Mouse (Mus musculus) midbrain, embryonic 11.5 days (tissue): ENCODE data around the gene Cmtr1. TPM values are rescaled to one million over a fixed set of nuclear protein-coding genes. Genes with fewer than 3 reads are reported as not detected.
"Not testable (repeated sequence)": the region's sequence is repeated elsewhere in the genome, so short reads cannot be mapped to it uniquely, and the experiment has no call there.

Experiments used
- ATAC-seq: fragments of 200-750 bp; cut with Nextera tagmentation; 2 replicates; pipeline ENCODE4 v1.8.0; 2017; ENCODE audit warnings: moderate TSS enrichment, moderate library complexity; ENCODE audit not compliant: low FRiP score
- DNase-seq: peaks from one replicate; pipeline ENCODE4 v3.0.0; 2015; ENCODE audit warnings: low spot score; ENCODE audit errors: missing footprints
- H3K27ac ChIP-seq: fragments of 300-500 bp; sonication (generic); 2 replicates; pipeline ENCODE4 v1.5.1; 2014; ENCODE audit warnings: low read depth, low read length
- H3K27me3 ChIP-seq: fragments of 300-500 bp; sonication (generic); 2 replicates; pipeline ENCODE4 v1.6.1; 2014; ENCODE audit warnings: mild to moderate bottlenecking, low read length, moderate library complexity, mixed read lengths; ENCODE audit not compliant: control insufficient read depth, insufficient read depth
- H3K36me3 ChIP-seq: fragments of 300-500 bp; sonication (generic); 2 replicates; pipeline ENCODE4 v1.6.1; 2014; ENCODE audit warnings: mild to moderate bottlenecking, low read length, moderate library complexity, mixed read lengths; ENCODE audit not compliant: control insufficient read depth, insufficient read depth
- H3K4me1 ChIP-seq: fragments of 300-500 bp; sonication (generic); 2 replicates; pipeline ENCODE4 v1.6.1; 2014; ENCODE audit warnings: low read length; ENCODE audit not compliant: control insufficient read depth, insufficient read depth
- H3K4me2 ChIP-seq: fragments of 300-500 bp; sonication (generic); 2 replicates; pipeline ENCODE4 v1.6.1; 2014; ENCODE audit warnings: mild to moderate bottlenecking, moderate library complexity
- H3K4me3 ChIP-seq: fragments of 300-500 bp; sonication (generic); 2 replicates; pipeline ENCODE4 v1.5.1; 2014; ENCODE audit warnings: low read depth, low read length
- H3K9ac ChIP-seq: fragments of 300-500 bp; sonication (generic); 2 replicates; pipeline ENCODE4 v1.6.1; 2014; ENCODE audit warnings: low read length
- H3K9me3 ChIP-seq: fragments of 300-500 bp; sonication (generic); 2 replicates; pipeline ENCODE4 v1.6.1; 2016; ENCODE audit warnings: low read length; ENCODE audit not compliant: control insufficient read depth
- WGBS: fragments of 180-500 bp; shearing (Covaris S2); extraction: QIAGEN DNeasy Blood & Tissue Kit; methylation state at CpG from one replicate; pipeline ENCODE4 v1.1.7; 2014; 5-methylcytosine and 5-hydroxymethylcytosine counted together
- polyA plus RNA-seq: library from polyadenylated mRNA; unstranded; fragments of >200 nt; fragmentation: Nextera tagmentation; extraction: Ambion mirVana; gene quantifications from 2 replicates; pipeline ENCODE4 v1.2.1, GENCODE M21; 2014

The Cmtr1 gene
- polyA plus RNA-seq, 1 experiment from 2014 or later, result 144 TPM

DNA sequence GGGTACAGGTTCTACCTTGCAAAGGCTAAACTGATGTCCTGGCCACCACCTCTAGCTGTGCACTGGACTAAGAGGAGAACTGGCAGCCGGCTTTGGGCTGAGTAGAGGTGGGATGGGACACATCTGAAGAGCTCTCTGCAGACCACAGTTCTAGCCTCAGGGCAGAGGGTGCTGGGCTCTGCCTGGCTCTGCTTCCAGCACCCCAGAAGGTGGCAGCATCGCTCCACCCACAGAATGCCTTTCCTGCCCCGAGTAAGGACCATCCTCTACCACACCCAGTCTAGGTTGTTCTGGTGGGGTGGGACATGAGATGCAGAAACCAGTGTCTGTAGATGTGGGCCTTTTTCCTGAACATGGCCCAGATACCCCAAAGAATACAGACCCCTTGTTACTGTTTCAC, 44.4 kb downstream of the Cmtr1 start:
- H3K4me1 ChIP-seq, result peaks cover 19% of the 10 kb centered on the region
- no peaks in the 10 kb centered on the region for H3K27me3 ChIP-seq
- no peak overlapping the region for H3K27ac ChIP-seq
- H3K36me3 ChIP-seq, result peaks cover 11% of the 10 kb centered on the region; the same call in 1 of the 2 replicates
- ATAC-seq (peak; percentile 42; the same call in 1 of the 2 replicates), DNase-seq (peak; percentile 92)
- H3K9ac ChIP-seq, result no peak overlapping the region
- H3K4me3 ChIP-seq, result no peak overlapping the region
- no peaks in the 10 kb centered on the region for H3K9me3 ChIP-seq
- 39% methylated on average over 3 of the region's 3 CpGs for WGBS
- no peak overlapping the region for H3K4me2 ChIP-seq

DNA sequence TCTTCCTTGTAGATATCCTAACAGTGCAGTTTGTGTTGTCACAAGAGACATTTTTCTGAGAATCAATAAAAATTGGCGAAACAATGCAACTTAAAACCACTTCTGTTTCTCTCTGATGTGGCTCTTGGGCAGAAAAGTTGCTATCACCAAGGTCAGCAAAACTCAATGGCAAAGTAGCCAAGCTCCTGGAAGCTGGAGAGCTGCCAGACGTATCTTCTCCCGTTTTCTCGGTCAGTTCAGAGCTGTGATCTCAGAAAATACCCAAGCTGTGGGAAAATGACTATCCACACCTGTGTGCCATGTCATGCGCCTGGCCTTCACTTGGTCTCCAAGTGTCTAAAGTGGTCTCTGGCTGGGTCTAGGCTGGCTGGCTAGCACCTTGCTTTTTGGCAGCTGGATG, 45.5 kb downstream of the Cmtr1 start:
- ATAC-seq, result no peak
- DNase-seq, result no peak
- Histone ChIP-seq H3K9me3 (no peaks in the 10 kb centered on the region), H3K27me3 (no peaks in the 10 kb centered on the region), H3K27ac (no peak overlapping the region), H3K4me3 (no peak overlapping the region), H3K4me1 (peaks cover 22% of the 10 kb centered on the region), H3K4me2 (no peak overlapping the region), H3K36me3 (peaks cover 11% of the 10 kb centered on the region; the same call in 1 of the 2 replicates), H3K9ac (no peak overlapping the region)
- 92% methylated on average over 5 of the region's 5 CpGs for WGBS

GRCm38 (mm10) chr17:29706981-29707545, 46.7 kb downstream of the Cmtr1 start:
- H3K36me3 ChIP-seq, result 0 out of 2 replicates have a peak, but pooled peaks cover 5% of the 10 kb centered on the region
- H3K9ac ChIP-seq, result peak overlapping the region; percentile 42; the same call in 1 of the 2 replicates
- 54% methylated on average over 5 of the region's 5 CpGs for WGBS
- no peak overlapping the region for H3K4me2 ChIP-seq
- no peak overlapping the region; the same call in 1 of the 2 replicates for H3K27ac ChIP-seq
- H3K4me3 ChIP-seq, result no peak overlapping the region
- no peak for DNase-seq
- H3K4me1 ChIP-seq, result peaks cover 22% of the 10 kb centered on the region
- no peak for ATAC-seq
- H3K9me3 ChIP-seq, result no peaks in the 10 kb centered on the region
- no peaks in the 10 kb centered on the region for H3K27me3 ChIP-seq

- H3K4me1 ChIP-seq, result peaks cover 19% of the 10 kb centered on the region
- H3K9me3 ChIP-seq, result no peaks in the 10 kb centered on the region
- H3K4me2 ChIP-seq, result no peak overlapping the region
- no peak overlapping the region for H3K9ac ChIP-seq
- DNase-seq, result no peak
- ATAC-seq, result no peak
- H3K27ac ChIP-seq, result no peak overlapping the region
- no peaks in the 10 kb centered on the region for H3K36me3 ChIP-seq
- H3K4me3 ChIP-seq, result no peak overlapping the region
- 82% methylated on average over 5 of the region's 5 CpGs for WGBS
- no peaks in the 10 kb centered on the region for H3K27me3 ChIP-seq
These were observed 48.4 kb downstream of the Cmtr1 start for GRCm38 (mm10) chr17:29708783-29709182.

DNA sequence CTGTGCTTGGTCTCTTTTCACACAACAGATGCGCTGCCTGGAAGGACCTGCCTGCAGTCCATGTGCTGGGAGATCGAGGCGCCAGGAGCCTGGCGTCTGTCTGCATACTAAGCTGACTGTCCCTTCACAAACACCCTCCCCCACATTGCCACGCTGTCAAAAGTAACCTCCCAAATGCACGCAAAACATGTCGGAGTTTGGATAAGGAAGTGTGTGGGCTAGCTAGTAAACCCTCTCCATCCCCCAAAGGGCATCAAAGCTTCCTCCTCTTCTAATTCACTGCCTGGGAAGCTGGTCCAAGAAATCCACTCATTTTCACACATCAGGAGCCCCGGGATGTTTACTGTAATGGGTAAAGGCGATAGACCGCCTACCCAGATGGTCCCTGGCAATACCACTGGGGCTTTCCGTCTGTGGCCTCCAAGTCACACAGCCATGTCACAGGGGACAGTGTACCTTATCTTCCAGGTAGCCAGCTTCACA, 50.2 kb downstream of the Cmtr1 start:
- ATAC-seq (no peak), DNase-seq (no peak)
- no peak overlapping the region for H3K4me2 ChIP-seq
- H3K27me3 ChIP-seq, result no peaks in the 10 kb centered on the region
- H3K27ac ChIP-seq, result no peak overlapping the region
- H3K36me3 ChIP-seq, result no peaks in the 10 kb centered on the region
- H3K4me1 ChIP-seq, result peaks cover 19% of the 10 kb centered on the region
- H3K9me3 ChIP-seq, result no peaks in the 10 kb centered on the region
- WGBS, result 84% methylated on average over 11 of the region's 11 CpGs
- no peak overlapping the region for H3K4me3 ChIP-seq
- H3K9ac ChIP-seq, result no peak overlapping the region

GRCm38 (mm10) chr17:29711076-29711744, 50.8 kb downstream of the Cmtr1 start:
- Histone ChIP-seq H3K9me3 (no peaks in the 10 kb centered on the region), H3K36me3 (no peaks in the 10 kb centered on the region), H3K4me1 (peaks cover 23% of the 10 kb centered on the region), H3K4me2 (no peak overlapping the region), H3K4me3 (no peak overlapping the region), H3K27me3 (no peaks in the 10 kb centered on the region), H3K27ac (no peak overlapping the region), H3K9ac (no peak overlapping the region)
- ATAC-seq (no peak), DNase-seq (no peak)
- WGBS, result 87% methylated on average over 19 of the region's 19 CpGs

GRCm38 (mm10) chr17:29711745-29712431, 51.5 kb downstream of the Cmtr1 start:
- WGBS, result 88% methylated on average over 8 of the region's 8 CpGs
- no peak for ATAC-seq

GRCm38 (mm10) chr17:29712565-29712964, 52.2 kb downstream of the Cmtr1 start:
- Histone ChIP-seq H3K27ac (no peak overlapping the region), H3K4me1 (peaks cover 17% of the 10 kb centered on the region), H3K27me3 (no peaks in the 10 kb centered on the region), H3K9ac (no peak overlapping the region), H3K4me2 (no peak overlapping the region), H3K4me3 (no peak overlapping the region), H3K9me3 (no peaks in the 10 kb centered on the region), H3K36me3 (no peaks in the 10 kb centered on the region)
- ATAC-seq (no peak), DNase-seq (no peak)
- 73% methylated on average over 7 of the region's 7 CpGs for WGBS

More at GRCm38 (mm10) chr17:29711745-29712431, 51.5 kb downstream of the Cmtr1 start:
- Histone ChIP-seq H3K36me3 (no peaks in the 10 kb centered on the region), H3K27ac (no peak overlapping the region), H3K4me2 (no peak overlapping the region), H3K9ac (no peak overlapping the region), H3K9me3 (no peaks in the 10 kb centered on the region), H3K4me3 (no peak overlapping the region), H3K27me3 (no peaks in the 10 kb centered on the region), H3K4me1 (peaks cover 23% of the 10 kb centered on the region)
- DNase-seq, result no peak

DNA sequence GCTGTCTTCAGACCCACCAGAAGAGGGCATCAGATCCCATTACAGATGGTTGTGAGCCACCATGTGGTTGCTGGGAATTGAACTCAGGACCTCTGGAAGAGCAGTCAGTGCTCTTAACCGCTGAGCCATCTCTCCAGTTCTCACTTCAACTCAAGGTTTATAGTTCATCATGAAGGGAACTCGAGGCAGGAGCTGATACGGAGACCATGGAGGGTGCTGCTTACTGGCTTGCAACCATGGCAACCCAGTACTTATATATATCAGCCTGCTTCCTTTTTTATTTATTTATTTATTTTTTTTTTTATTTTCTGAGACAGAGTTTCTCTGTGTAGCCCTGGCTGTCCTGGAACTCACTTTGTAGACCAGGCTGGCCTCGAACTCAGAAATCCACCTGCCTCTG, 53.3 kb downstream of the Cmtr1 start:
- H3K27ac ChIP-seq, DNase-seq, H3K9me3 ChIP-seq, H3K36me3 ChIP-seq, H3K27me3 ChIP-seq, ATAC-seq, H3K4me3 ChIP-seq, H3K9ac ChIP-seq, H3K4me2 ChIP-seq: not testable (repeated sequence)
- peaks cover 15% of the 10 kb centered on the region for H3K4me1 ChIP-seq
- 98% methylated on average over 4 of the region's 4 CpGs for WGBS
